ENCODE assay signal across 10 mouse cellular contexts in the genomic region with DNA sequence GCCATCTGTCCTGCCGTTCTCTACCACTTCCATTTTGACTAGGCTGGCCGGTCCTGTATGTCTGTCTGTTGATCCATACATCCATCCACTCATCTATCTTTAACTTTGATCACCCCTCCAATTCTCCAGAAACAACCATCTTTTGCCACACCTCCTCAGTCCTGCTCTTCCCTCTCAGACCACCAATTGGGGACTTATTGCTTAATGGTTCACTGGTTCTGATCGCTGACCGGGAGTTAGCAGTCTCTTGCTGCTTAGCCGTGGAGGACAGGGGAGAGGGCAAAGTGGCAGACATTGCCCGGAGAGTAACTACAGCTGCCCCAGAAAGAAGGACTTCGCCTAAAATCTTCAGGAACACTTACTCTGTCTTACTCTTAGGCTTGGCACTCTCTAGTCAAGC. TPM values are rescaled to one million over a fixed set of nuclear protein-coding genes. Genes with fewer than 3 reads are reported as not detected.
DNase-seq lines count a peak whose midpoint lies in the region; ATAC-seq and TF ChIP-seq lines count a peak whose summit lies in the region.
"Had no signal": no experiment of that assay in that cellular context is flagged by ENCODE, and none has a peak within 500 bp of the region (broad histone marks: within the 10 kb centered on the region; RNA-seq: fewer than 3 reads in every experiment).

No protein-coding gene starts in this region.

- H3K27ac ChIP-seq in heart, embryonic 14.5 days (replicated peaks in 1 of 2; ENCODE audit: control insufficient read depth in 1 of 2, insufficient read depth in 1 of 2, low read depth in 2 of 2, low read length in 2 of 2): no peak overlapping the region
- no peak overlapping the region for H3K27ac ChIP-seq in midbrain, embryonic 10.5 days (replicated peaks)
- H3K27ac ChIP-seq in midbrain, embryonic 11.5 days (ENCODE audit: low read depth, low read length): no peak overlapping the region
- H3K27ac ChIP-seq in midbrain, embryonic 12.5 days (replicated peaks): no peak overlapping the region
- no peak overlapping the region for H3K27ac ChIP-seq in stomach, postnatal 0 days (replicated peaks)

- H3K9ac ChIP-seq in heart, embryonic 14.5 days (ENCODE audit: low read length): no peak overlapping the region
- no peak overlapping the region for H3K9ac ChIP-seq in midbrain, embryonic 11.5 days (ENCODE audit: low read length)
- H3K9ac ChIP-seq in midbrain, embryonic 12.5 days (replicated peaks): no peak overlapping the region
- no peak overlapping the region for H3K9ac ChIP-seq in stomach, postnatal 0 days (ENCODE audit: low read length)

- no peak for TF ChIP-seq CTCF in stomach, postnatal 0 days (IDR thresholded peaks at IDR 0.05; ENCODE audit: low read depth)

- peaks cover 3 to 6% of the 10 kb centered on the region in 2 experiments; a peak in 1 of 4 replicates for H3K4me1 ChIP-seq in heart, embryonic 14.5 days (ENCODE audit: control insufficient read depth in 2 of 2, insufficient read depth in 2 of 2, low read length in 2 of 2)
- H3K4me1 ChIP-seq in midbrain, embryonic 10.5 days: peaks cover 16% of the 10 kb centered on the region
- peaks cover 10% of the 10 kb centered on the region for H3K4me1 ChIP-seq in midbrain, embryonic 11.5 days (ENCODE audit: control insufficient read depth, insufficient read depth, low read length)
- peaks cover 17% of the 10 kb centered on the region; the same call in 1 of the 2 replicates for H3K4me1 ChIP-seq in midbrain, embryonic 12.5 days
- no peaks in the 10 kb centered on the region for H3K4me1 ChIP-seq in stomach, postnatal 0 days (replicated peaks; ENCODE audit: control insufficient read depth, insufficient read depth)

- DNase-seq in heart, adult 18-20 months: no peak
- no peak for DNase-seq in midbrain, embryonic 10.5 days (ENCODE audit: low spot score)
- DNase-seq in midbrain, embryonic 11.5 days (ENCODE audit: low spot score, missing footprints): no peak
- DNase-seq in stomach, postnatal 0 days (ENCODE audit: low spot score): no peak
- no peak for DNase-seq in ovary, postnatal 10 days (ENCODE audit: low spot score)
- no peak for DNase-seq in cerebellum, postnatal 4 days (ENCODE audit: low spot score in 2 of 2)
- DNase-seq: cerebellum, adult 9-10 months; thymus, adult 18-20 months had no signal

- H3K27me3 ChIP-seq in heart, embryonic 14.5 days (ENCODE audit: control insufficient read depth, insufficient read depth, low read length): peaks cover 71% of the 10 kb centered on the region
- peaks cover 49% of the 10 kb centered on the region for H3K27me3 ChIP-seq in midbrain, embryonic 10.5 days (ENCODE audit: low read depth, poor library complexity, severe bottlenecking)
- H3K27me3 ChIP-seq in midbrain, embryonic 11.5 days (ENCODE audit: control insufficient read depth, insufficient read depth, low read length): peaks cover 25% of the 10 kb centered on the region
- peaks cover 41% of the 10 kb centered on the region for H3K27me3 ChIP-seq in midbrain, embryonic 12.5 days
- peaks cover 5% of the 10 kb centered on the region; the same call in 1 of the 2 replicates for H3K27me3 ChIP-seq in stomach, postnatal 0 days (ENCODE audit: control insufficient read depth, insufficient read depth, low read length)

- H3K9me3 ChIP-seq in heart, embryonic 14.5 days (ENCODE audit: control insufficient read depth, low read length): no peaks in the 10 kb centered on the region
- H3K9me3 ChIP-seq in midbrain, embryonic 10.5 days (replicated peaks): no peaks in the 10 kb centered on the region
- no peaks in the 10 kb centered on the region for H3K9me3 ChIP-seq in midbrain, embryonic 11.5 days (ENCODE audit: control insufficient read depth, low read length)
- no peaks in the 10 kb centered on the region for H3K9me3 ChIP-seq in midbrain, embryonic 12.5 days
- H3K9me3 ChIP-seq in stomach, postnatal 0 days (ENCODE audit: control insufficient read depth, low read length): no peaks in the 10 kb centered on the region

- peak overlapping the region; percentile 99; the same call in 1 of the 2 replicates for H3K4me2 ChIP-seq in heart, embryonic 14.5 days (ENCODE audit: low read length)
- no peak overlapping the region for H3K4me2 ChIP-seq in midbrain, embryonic 11.5 days
- H3K4me2 ChIP-seq in midbrain, embryonic 12.5 days (replicated peaks): peak overlapping the region; percentile 100
- peak overlapping the region; percentile 99; the same call in 1 of the 2 replicates for H3K4me2 ChIP-seq in stomach, postnatal 0 days (replicated peaks; ENCODE audit: low read depth)

- WGBS in heart, embryonic 14.5 days: 56% methylated on average over 7 of the region's 7 CpGs
- 37% methylated on average over 7 of the region's 7 CpGs for WGBS in midbrain, embryonic 10.5 days
- 43% methylated on average over 7 of the region's 7 CpGs for WGBS in midbrain, embryonic 11.5 days
- 45% methylated on average over 7 of the region's 7 CpGs for WGBS in midbrain, embryonic 12.5 days
- 73% methylated on average over 7 of the region's 7 CpGs for WGBS in stomach, postnatal 0 days

- ATAC-seq in heart, embryonic 14.5 days (ENCODE audit: insufficient number of reproducible peaks, insufficient read depth, low FRiP score, low read depth): no peak
- ATAC-seq in midbrain, embryonic 11.5 days (ENCODE audit: low FRiP score): no peak
- ATAC-seq in midbrain, embryonic 12.5 days (ENCODE audit: low FRiP score, low read depth): no peak
- ATAC-seq in stomach, postnatal 0 days (ENCODE audit: low FRiP score, low TSS enrichment): no peak

- H3K4me3 ChIP-seq in heart, embryonic 14.5 days (ENCODE audit: control insufficient read depth in 1 of 2, insufficient read depth in 1 of 2, low read depth in 1 of 2, low read length in 2 of 2): no peak overlapping the region
- peak overlapping the region; percentile 74; the same call in 1 of the 2 replicates for H3K4me3 ChIP-seq in midbrain, embryonic 10.5 days
- no peak overlapping the region for H3K4me3 ChIP-seq in midbrain, embryonic 11.5 days (ENCODE audit: low read depth, low read length)
- peak overlapping the region; percentile 60 for H3K4me3 ChIP-seq in midbrain, embryonic 12.5 days
- no peak overlapping the region for H3K4me3 ChIP-seq in stomach, postnatal 0 days (ENCODE audit: low read depth, low read length)

- TF ChIP-seq EP300 in stomach, postnatal 0 days (optimal IDR thresholded peaks at IDR 0.05): no peak

- H3K36me3 ChIP-seq in heart, embryonic 14.5 days (ENCODE audit: control insufficient read depth, insufficient read depth, low read length): no peaks in the 10 kb centered on the region
- H3K36me3 ChIP-seq in midbrain, embryonic 10.5 days: no peaks in the 10 kb centered on the region
- H3K36me3 ChIP-seq in midbrain, embryonic 11.5 days (ENCODE audit: control insufficient read depth, insufficient read depth, low read length): no peaks in the 10 kb centered on the region
- H3K36me3 ChIP-seq in midbrain, embryonic 12.5 days: no peaks in the 10 kb centered on the region
- H3K36me3 ChIP-seq in stomach, postnatal 0 days (ENCODE audit: control insufficient read depth, insufficient read depth, low read length): no peaks in the 10 kb centered on the region

RNA-seq across cellular contexts. Expression of gene Sh3rf3, which starts 1.3 kb away (rescaled TPM):
- polyA plus RNA-seq in heart, embryonic 14.5 days (2014; fragmentation: Nextera tagmentation; extraction: Ambion mirVana): 0.23 and 0.65 TPM in 2 replicates
- total RNA-seq in heart, adult 18-20 months (2021): under 1 TPM; 0.77 to 0.98 TPM
- 0.56 and 0.83 TPM in 2 replicates for polyA plus RNA-seq in midbrain, embryonic 10.5 days (2016; fragmentation: Nextera tagmentation; extraction: Ambion mirVana)
- polyA plus RNA-seq in midbrain, embryonic 11.5 days (2014; fragmentation: Nextera tagmentation; extraction: Ambion mirVana): 0.46 and 0.51 TPM in 2 replicates
- 0.97 and 1.7 TPM in 2 replicates for polyA plus RNA-seq in midbrain, embryonic 12.5 days (2016; fragmentation: Nextera tagmentation; extraction: Ambion mirVana)
- 0.33 and 0.45 TPM in 2 replicates for polyA plus RNA-seq in stomach, postnatal 0 days (2015; fragmentation: Nextera tagmentation; extraction: Ambion mirVana)

Comparison
In these comparisons a context has a peak if more than half of its experiments do, and no peak if none do; other contexts are left out.
1. H3K4me3 ChIP-seq: peak in midbrain, embryonic 10.5 days (single experiment) and midbrain, embryonic 12.5 days (single experiment); none in heart, embryonic 14.5 days (0 of 2), midbrain, embryonic 11.5 days (single experiment) and stomach, postnatal 0 days (single experiment).